Mouse (Mus musculus): ENCODE measurements around the gene Grk5.

The Grk5 gene

DNA sequence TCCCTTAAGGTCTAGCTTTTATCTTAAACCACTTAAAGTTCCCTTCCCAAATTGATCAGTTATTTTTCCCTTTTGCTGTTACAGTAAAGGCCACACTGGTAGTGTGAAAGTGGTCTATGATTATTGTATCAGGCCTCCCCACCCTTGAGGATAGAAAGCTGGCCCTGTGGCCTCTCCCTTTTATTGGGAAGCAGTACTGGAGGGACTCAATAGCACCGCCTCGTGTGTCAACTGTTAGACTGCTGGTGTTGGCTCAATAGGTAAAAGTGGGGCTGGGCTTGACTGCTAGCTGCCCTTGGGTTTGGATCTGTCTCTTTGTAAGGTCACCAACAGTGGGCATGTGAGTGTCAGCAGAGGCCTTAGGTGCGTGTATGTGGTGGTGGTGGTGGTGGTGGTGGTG lies 174.8 kb downstream of the Grk5 start:
- DNase-seq (ENCODE audit: low spot score in 2 of 2) = no peak

- no peak for DNase-seq (ENCODE audit: low spot score in 2 of 2)
Observed at GRCm38 (mm10) chr19:61065011-61065410, 175.5 kb downstream of the Grk5 start.

DNA sequence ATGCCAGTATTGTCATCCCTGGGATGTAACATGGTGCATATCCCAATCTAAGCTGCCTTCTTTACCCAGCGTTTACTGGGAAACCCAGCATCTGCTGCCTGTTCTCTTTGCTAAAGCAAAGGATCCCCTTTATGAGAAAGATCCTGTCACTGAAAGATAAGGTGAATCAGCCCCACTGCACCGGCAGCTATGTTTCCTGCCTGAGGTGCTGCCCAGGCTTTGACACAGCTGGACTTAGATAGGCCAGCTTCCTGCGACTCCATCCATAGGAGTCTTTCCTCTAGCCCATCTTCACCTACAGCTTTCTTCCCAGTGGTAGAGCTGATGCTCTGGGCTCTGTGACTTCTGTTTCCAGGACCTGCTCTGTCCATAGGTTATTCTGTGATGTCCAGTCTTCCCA lies 189.1 kb downstream of the Grk5 start:
- DNase-seq (ENCODE audit: low spot score in 2 of 2) = no peak

DNA sequence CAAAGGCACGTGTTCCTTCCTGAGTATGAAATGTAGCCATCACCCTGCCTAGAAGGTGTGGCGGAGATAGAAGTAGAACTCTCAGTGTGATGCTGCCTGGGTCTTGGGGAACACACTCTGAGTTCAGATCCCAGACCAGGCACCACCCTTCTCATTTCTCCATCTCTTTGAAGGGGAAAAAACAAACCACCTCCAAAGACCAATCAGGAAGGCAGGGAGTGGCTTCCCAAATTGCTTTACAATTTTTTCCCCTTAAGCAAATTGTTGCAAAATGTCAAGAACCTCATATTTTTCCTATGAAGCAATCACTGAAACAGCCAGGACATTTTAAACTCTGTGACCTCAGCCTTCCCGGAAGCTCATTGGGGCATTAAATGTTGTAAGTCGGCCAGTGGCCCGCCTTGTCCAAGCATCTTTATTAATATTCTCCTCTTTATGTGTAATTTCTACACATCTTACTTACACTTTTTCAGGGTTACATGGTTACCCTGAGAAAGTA lies 190.8 kb downstream of the Grk5 start:
- no peak for DNase-seq (ENCODE audit: low spot score in 2 of 2)

DNA sequence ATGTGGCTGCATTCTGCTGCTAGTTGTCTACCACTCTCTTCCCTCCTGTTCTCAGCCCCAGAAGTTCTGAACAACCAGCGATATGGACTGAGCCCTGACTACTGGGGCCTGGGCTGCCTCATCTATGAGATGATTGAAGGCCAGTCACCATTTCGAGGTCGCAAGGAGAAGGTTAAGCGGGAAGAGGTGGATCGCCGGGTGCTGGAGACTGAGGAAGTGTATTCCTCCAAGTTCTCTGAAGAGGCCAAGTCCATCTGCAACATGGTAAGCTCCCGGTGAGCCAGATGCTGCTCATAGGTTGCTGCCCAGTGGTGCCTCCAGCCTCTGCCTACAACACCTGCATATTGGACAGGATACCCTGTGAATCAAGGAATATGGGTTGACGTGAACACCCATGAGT lies 193.5 kb downstream of the Grk5 start:
- no peak for DNase-seq (ENCODE audit: low spot score in 2 of 2)

DNA sequence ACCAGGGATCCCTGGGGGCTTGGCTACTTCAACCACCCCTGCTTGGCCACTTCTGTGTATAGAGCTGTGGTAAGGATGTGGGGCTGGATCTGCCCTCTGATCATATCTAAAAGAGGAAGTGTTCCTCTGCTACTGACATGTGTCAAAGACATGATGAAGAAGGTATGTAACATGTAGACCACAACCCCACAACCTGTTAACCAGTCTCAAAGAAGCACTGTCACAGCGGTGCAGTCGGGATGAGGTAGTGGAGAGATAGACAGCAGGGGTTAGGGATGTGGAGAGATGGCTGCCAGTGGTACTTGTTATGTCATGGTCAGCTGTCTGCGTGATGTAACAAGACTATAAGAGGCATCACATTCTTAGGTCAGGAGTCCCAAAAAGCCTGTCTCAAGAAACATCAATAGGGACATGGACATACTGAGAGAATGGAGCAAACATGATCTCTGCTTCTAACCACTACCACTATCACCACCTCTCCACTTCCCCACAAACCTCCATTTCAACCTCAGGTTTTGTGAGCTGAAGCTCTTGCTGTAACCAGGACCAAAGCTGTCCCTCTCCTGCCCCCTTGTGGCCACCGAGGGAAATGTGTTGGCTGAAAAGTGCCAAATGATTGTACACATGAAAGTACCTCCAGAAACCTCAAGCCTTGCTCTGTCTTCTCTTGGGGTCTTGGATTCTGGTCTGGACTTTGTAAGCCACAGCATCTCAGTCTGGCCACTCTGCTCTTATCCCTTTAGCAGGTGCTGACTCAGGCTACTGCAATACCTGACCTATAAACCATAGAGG lies 194.8 kb downstream of the Grk5 start:
- peak; percentile 74 to 84 for DNase-seq (ENCODE audit: low spot score in 2 of 2)

GRCm38 (mm10) chr19:61085217-61085616 lies 195.7 kb downstream of the Grk5 start:
- no peak for DNase-seq (ENCODE audit: low spot score in 2 of 2)

DNA sequence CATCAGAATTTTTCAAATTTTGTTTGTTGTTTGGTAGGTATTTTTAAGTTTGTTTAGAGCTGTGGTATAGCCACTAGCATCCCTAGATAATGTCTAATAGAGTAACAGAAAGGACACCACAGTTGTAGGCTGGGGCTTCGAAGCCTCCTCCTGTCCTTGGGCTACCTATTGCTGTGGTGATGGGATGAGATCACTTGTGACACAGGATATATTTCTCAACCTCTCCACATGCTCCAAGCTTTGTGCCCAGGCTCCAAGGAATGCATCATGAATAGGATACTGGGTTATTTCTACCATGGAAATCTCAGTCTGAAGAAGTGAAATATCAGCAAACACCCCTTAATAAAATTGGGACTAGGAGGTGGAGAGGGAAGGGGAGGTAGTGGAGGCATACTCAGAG lies 198.2 kb downstream of the Grk5 start:
- DNase-seq (ENCODE audit: low spot score in 2 of 2) = no peak

- no peak for DNase-seq (ENCODE audit: low spot score in 2 of 2)
Observed at GRCm38 (mm10) chr19:61089001-61089400, 199.5 kb downstream of the Grk5 start.

- DNase-seq (ENCODE audit: low spot score in 2 of 2) = no peak
Observed at GRCm38 (mm10) chr19:61090541-61090940, 201.0 kb downstream of the Grk5 start.

DNA sequence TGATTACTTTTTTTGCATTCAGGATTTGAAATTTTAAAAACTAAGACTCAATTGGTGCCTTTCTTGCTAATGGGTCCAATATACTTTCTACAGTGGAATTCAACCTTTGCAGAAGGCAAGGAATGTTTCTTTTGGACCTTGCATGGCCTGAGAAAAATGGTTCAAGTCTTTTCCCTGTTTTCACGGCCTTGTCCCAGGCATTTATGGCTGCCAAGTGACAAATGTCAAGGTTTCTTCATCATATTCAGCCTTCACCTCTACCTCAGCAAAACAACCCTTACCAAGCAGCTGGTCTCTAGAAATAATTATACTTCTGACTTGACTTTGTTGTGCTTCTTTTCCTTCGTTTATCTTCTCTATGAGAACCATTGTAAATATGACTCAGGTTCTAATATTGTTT lies 207.2 kb downstream of the Grk5 start:
- no peak for DNase-seq (ENCODE audit: low spot score in 2 of 2)

DNA sequence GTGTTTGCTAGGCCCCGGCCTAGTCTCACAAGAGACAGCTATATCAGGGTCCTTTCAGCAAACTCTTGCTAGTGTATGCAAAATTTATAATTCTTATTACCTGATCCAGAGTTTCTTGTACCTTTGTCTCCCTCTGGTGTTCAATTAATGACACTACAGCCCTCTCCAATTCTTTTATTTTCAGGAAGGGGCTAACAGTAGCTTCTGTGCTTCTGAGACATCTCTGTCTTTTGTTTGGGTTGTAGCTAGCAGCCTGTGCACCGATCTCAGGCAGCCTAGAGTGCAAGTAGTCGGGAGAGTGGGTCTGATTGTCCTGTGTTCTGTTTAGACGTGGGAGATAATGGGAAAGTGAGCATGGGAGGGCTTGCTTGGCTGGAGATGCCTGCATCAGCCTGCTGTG lies 208.2 kb downstream of the Grk5 start:
- no peak for DNase-seq (ENCODE audit: low spot score in 2 of 2)

DNA sequence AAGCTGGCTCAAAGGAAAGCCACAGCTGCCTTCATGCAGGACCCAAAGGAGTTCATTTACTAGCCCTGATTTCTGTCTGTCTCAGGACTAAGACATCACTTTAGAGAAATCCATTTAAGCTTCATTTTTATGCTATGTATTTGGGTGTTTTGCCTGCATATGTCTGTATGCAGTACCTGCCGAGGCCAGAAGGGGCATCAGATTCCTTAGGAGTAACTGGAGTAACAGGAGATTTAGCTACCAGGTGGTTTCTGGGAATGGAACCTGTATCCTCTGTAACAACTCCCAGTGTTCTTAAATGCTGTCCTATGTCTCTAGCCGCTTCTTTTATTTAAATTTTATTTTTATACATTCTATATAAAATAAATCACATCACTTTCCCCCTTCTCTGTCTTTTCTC lies 220.6 kb downstream of the Grk5 start:
- DNase-seq (ENCODE audit: low spot score in 2 of 2) = no peak

- no peak for DNase-seq (ENCODE audit: low spot score in 2 of 2)
Observed at GRCm38 (mm10) chr19:61131096-61131495, 241.5 kb downstream of the Grk5 start.

DNA sequence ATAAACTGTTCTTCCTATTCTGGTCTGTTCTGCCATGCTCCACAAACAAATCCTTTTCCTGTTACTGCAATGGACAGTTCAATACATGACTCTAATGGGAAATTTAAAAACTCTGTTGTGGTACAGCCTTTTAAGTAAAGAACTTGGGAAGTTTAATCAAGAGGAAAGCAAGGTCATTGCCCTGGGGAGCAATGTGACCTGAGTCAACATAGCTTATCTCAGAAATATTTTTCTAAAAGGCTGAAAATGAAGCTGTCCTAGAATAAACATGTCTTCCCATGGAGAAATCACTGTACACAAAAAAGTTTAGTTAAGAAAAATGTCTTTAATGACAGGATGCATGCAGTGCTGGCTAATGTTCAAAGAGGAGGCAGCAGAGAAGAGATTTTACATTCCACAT lies 249.1 kb downstream of the Grk5 start:
- no peak for DNase-seq (ENCODE audit: low spot score in 2 of 2)

GRCm38 (mm10) chr19:61140342-61141206 lies 251.0 kb downstream of the Grk5 start, which contains the start of gene Zfp950:
Gene Zfp950 (minus strand): TSS chr19:61140840.
- DNase-seq (ENCODE audit: low spot score in 2 of 2) = peak; percentile 66 to 82

GRCm38 (mm10) chr19:61141299-61141698 lies 251.8 kb downstream of the Grk5 start:
- no peak for DNase-seq (ENCODE audit: low spot score in 2 of 2)
